Mouse (Mus musculus) stomach, embryonic 16.5 days (tissue): ENCODE data around the gene Zfp51. TPM values are rescaled to one million over a fixed set of nuclear protein-coding genes. Genes with fewer than 3 reads are reported as not detected.
"Not testable (repeated sequence)": the region's sequence is repeated elsewhere in the genome, so short reads cannot be mapped to it uniquely, and the experiment has no call there.

Experiments used
- ATAC-seq: fragments of 200-750 bp; cut with Nextera tagmentation; 2 replicates; pipeline ENCODE4 v1.8.0; 2017; ENCODE audit warnings: moderate number of reproducible peaks, moderate TSS enrichment; ENCODE audit not compliant: insufficient read depth, low FRiP score
- H3K27ac ChIP-seq: fragments of 300-500 bp; sonication (generic); 2 replicates; pipeline ENCODE4 v1.5.1; 2014; ENCODE audit warnings: low read length
- H3K27me3 ChIP-seq: fragments of 300-500 bp; sonication (generic); 2 replicates; pipeline ENCODE4 v1.6.1; 2014; ENCODE audit warnings: low read length, control low read depth, mixed read lengths; ENCODE audit not compliant: control insufficient read depth, insufficient read depth
- H3K36me3 ChIP-seq: fragments of 300-500 bp; sonication (generic); 2 replicates; pipeline ENCODE4 v1.6.1; 2014; ENCODE audit warnings: low read length; ENCODE audit not compliant: control insufficient read depth, insufficient read depth
- H3K4me1 ChIP-seq: fragments of 300-500 bp; sonication (generic); 2 replicates; pipeline ENCODE4 v1.6.1; 2014; ENCODE audit warnings: low read length, control low read depth, mixed read lengths; ENCODE audit not compliant: control insufficient read depth, insufficient read depth
- H3K4me2 ChIP-seq: fragments of 300-500 bp; sonication (generic); 2 replicates; pipeline ENCODE4 v1.6.1; 2014; ENCODE audit warnings: low read depth, low read length, mixed read lengths
- H3K4me3 ChIP-seq: fragments of 300-500 bp; sonication (generic); replicated peaks from 2 replicates; pipeline ENCODE4 v1.5.1; 2014; ENCODE audit warnings: mild to moderate bottlenecking, low read length
- H3K9ac ChIP-seq: fragments of 300-500 bp; sonication (generic); 2 replicates; pipeline ENCODE4 v1.6.1; 2014; ENCODE audit warnings: low read length
- H3K9me3 ChIP-seq: fragments of 300-500 bp; sonication (generic); replicated peaks from 2 replicates; pipeline ENCODE4 v1.6.1; 2016; ENCODE audit warnings: low read length, control low read depth; ENCODE audit not compliant: control insufficient read depth
- WGBS: fragments of 180-500 bp; shearing (Covaris S2); extraction: QIAGEN DNeasy Blood & Tissue Kit; methylation state at CpG from one replicate; pipeline ENCODE4 v1.1.7; 2014; 5-methylcytosine and 5-hydroxymethylcytosine counted together
- polyA plus RNA-seq: library from polyadenylated mRNA; unstranded; fragments of >200 nt; fragmentation: Nextera tagmentation; extraction: Ambion mirVana; gene quantifications from 2 replicates; pipeline ENCODE4 v1.2.1, GENCODE M21; 2015

Gene Zfp51
- polyA plus RNA-seq, 1 experiment from 2014 or later = 14.5 TPM

DNA sequence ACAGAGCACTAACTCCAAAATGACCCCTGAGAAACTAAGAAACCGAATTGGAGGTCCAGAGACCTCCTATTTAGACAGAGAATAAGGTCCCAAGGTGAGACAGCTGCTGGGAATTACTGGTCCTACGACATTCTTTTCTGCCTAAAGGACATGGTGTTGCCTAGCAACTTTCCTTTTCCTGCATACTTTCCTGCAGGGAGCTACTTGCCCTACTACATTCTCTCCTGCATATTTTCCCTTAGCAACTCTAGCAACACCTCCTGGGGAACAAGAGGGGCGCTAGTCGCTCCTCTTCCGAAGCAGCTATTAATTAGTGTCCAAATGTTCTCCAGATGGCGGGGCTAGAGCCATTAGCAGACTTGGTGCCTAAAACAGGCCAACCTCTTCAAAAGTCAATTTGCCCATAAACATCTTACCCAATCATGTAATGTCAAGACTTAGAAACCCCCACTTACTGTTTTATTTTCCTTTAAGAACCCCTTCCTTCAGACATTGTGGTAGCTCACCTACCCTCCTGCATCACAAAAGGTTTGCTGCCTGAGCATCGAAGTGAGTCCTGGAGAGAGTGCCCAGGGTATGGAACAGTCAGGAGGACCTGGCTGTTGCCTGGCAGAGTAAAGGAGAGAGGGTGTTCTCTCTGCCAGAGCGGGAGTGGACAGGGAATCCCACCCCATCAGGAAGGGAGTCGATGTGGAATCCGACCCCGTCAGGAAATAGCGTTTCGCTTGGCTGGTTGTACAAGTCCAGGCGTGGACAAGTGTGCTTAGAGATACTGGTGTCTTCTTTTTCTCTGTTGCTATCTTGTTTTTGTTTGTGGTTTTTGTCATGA lies 23.4 kb downstream of the Zfp51 start:
- H3K27ac ChIP-seq = peak overlapping the region; percentile 56; the same call in 1 of the 2 replicates
- H3K9ac ChIP-seq = no peak overlapping the region
- H3K4me3 ChIP-seq = no peak overlapping the region
- no peaks in the 10 kb centered on the region for H3K9me3 ChIP-seq
- H3K36me3 ChIP-seq = no peaks in the 10 kb centered on the region
- H3K4me1 ChIP-seq = peaks cover 7% of the 10 kb centered on the region; the same call in 1 of the 2 replicates
- peak; percentile 80; the same call in 1 of the 2 replicates for ATAC-seq
- 29% methylated on average over 14 of the region's 14 CpGs for WGBS
- H3K4me2 ChIP-seq = peak overlapping the region; percentile 27; the same call in 1 of the 2 replicates
- H3K27me3 ChIP-seq = no peaks in the 10 kb centered on the region

DNA sequence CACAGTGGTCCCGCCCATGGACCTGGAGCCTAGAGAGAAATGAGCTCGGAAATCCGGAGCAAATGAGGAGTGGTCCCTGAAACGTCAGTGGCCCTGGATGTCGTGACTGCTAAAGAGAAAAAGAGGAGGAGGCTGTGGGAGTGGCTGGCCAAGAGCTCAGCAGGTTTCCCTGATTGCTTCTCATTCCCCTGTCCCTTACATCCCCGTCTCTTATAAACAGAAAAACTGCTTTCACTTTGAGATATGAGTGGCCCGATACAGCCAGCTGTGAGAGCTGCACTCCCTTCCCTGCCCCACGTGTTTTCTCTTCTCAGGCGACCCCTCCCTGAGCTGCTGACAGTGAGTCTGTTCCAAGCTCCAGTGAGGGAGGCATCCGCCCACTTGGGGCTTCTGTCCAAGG lies 24.6 kb downstream of the Zfp51 start:
- H3K9ac ChIP-seq, H3K27ac ChIP-seq, ATAC-seq, H3K4me1 ChIP-seq, H3K27me3 ChIP-seq, H3K36me3 ChIP-seq, H3K9me3 ChIP-seq: not testable (repeated sequence)
- Histone ChIP-seq H3K4me2 (peak overlapping the region; percentile 40), H3K4me3 (peak overlapping the region; percentile 21; the same call in 1 of the 2 replicates)
- WGBS = 2% methylated on average over 9 of the region's 10 CpGs

DNA sequence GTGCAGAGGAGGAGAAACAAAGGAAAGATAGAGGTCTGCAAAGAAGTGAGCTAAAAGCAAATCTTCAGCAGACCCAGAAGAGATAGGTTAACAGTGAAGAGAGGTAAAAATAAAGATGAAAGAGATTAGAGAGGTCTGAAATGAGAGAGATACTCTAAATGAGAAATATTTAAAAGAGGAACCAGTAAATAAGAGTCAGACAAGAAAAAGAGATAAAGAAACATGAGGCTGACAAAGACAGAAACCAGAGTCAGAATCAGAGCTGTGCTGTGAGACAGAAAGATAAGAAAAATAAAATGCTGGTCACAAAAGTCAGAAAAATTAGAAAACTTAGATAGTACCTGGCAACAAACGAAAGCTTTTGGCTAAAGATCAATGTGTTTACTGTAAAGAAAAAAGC lies 25.1 kb downstream of the Zfp51 start:
- not testable (repeated sequence) for H3K27ac ChIP-seq, H3K4me3 ChIP-seq, H3K4me1 ChIP-seq, H3K36me3 ChIP-seq, H3K27me3 ChIP-seq, H3K9me3 ChIP-seq, ATAC-seq, H3K9ac ChIP-seq, H3K4me2 ChIP-seq
- 75% methylated on average over 1 of the region's 1 CpGs for WGBS

DNA sequence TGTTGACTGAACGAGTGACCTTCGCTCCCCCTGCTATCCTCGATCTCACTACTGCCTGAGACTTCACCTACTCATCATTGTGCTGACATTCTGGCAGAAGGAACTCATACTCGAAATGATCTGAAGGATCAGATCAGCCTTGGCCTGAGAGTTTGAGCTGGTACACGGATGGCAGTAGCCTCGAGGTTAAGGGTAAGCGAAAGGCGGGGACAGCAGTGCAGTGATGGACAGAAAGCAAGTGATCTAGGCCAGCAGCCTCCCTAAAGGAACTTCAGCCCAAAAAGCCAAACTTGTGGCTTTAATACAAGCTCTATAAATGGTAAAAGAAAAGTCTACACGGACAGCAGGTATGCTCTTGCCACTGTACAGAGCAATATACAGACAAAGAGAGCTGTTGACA lies 26.2 kb downstream of the Zfp51 start:
- not testable (repeated sequence) for H3K27me3 ChIP-seq, H3K9ac ChIP-seq, H3K4me3 ChIP-seq, ATAC-seq, H3K9me3 ChIP-seq, H3K4me1 ChIP-seq, H3K4me2 ChIP-seq, H3K27ac ChIP-seq, H3K36me3 ChIP-seq
- WGBS = 66% methylated on average over 4 of the region's 9 CpGs

DNA sequence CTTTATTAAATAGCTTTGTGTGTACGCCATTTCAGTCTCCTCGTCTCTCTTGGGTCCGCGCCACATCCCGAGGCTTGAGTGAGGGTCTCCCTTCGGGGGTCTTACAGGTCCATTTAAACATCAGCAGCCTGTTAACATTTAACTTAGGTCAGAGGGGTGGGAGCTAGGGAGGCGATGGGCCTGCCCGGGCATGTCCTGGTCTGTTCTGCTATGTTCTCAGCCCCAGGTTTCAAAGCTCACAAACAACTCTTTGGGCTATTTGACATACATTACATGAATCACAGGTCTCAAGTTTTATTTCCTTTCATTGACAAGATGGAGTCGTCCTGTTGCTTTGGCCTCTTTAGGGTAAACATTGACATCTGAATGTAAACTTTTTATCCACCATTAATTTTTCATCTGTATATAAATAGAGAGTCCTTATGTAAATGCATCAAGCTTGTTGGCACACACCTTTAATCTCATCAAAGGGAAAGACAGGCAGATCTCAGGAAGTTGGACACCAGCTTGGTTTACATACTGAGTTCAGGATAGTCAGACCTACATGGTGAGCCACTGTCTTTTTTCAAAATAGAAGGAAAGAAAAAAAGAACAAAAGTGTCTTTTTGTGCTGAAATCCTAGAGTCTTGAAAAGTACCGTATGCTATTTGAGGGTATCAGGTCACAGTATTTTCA lies 28.1 kb downstream of the Zfp51 start:
- H3K4me2 ChIP-seq = not testable (repeated sequence)
- 56% methylated on average over 10 of the region's 10 CpGs for WGBS

DNA sequence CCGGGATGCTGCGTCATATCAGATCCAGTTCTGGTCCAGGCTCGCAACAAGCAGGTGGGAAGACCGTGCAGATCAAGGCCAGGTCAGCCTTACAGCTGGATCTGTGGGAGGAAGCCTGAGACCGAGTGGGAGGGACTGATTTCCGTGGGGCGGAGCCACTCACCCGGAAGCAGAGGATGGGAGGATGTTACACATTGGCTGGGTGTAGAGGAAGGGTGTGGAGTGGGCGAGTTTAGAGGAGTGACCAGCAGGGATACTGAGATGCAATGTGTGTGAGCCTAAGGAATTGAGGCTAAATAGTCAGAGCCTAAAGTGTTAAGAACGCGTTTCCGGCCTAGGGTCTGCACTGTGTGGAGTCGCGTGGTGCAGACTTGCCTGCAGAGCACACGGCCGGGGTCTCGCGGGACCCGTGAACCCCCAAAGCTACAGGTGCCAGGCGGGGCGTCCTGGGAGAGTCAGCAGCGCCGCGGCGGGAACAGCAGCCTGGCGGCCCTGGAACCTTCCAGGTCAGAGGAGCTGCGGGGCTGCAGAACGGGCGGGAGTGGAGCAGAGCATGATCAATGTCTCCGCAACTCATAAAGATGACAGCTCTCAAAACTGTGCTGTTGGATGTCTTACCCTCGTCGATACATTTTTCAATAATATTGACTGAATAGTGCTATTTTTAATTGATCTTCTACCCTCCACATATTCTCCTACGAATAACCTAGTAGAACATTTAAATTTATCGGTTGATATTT lies 38.8 kb downstream of the Zfp51 start, which contains the start of gene Zfp53:
Gene Zfp53 (plus strand): TSS at position 239 of the 740 bp plus-strand sequence.
- no peaks in the 10 kb centered on the region for H3K9me3 ChIP-seq
- peak within 1 kb of the TSS; percentile 62 for H3K4me2 ChIP-seq
- H3K27ac ChIP-seq = peak within 1 kb of the TSS; percentile 91
- no peaks in the 10 kb centered on the region for H3K27me3 ChIP-seq
- ATAC-seq = peak; percentile 100
- H3K4me3 ChIP-seq = peak within 1 kb of the TSS; percentile 93
- peaks cover 10% of the 10 kb centered on the region; the same call in 1 of the 2 replicates for H3K4me1 ChIP-seq
- peak within 1 kb of the TSS; percentile 89 for H3K9ac ChIP-seq
- no peaks in the 10 kb centered on the region; the same call in 1 of the 2 replicates for H3K36me3 ChIP-seq
- WGBS = under 1% methylated on average over 34 of the region's 34 CpGs

More for the DNA sequence above, 28.1 kb downstream of the Zfp51 start:
- not testable (repeated sequence) for H3K9me3 ChIP-seq, H3K36me3 ChIP-seq, H3K27me3 ChIP-seq, H3K9ac ChIP-seq, H3K4me1 ChIP-seq, H3K4me3 ChIP-seq, ATAC-seq
- 0 out of 2 replicates have a peak overlapping the region, but pooled peaks have one; percentile 8 for H3K27ac ChIP-seq

DNA sequence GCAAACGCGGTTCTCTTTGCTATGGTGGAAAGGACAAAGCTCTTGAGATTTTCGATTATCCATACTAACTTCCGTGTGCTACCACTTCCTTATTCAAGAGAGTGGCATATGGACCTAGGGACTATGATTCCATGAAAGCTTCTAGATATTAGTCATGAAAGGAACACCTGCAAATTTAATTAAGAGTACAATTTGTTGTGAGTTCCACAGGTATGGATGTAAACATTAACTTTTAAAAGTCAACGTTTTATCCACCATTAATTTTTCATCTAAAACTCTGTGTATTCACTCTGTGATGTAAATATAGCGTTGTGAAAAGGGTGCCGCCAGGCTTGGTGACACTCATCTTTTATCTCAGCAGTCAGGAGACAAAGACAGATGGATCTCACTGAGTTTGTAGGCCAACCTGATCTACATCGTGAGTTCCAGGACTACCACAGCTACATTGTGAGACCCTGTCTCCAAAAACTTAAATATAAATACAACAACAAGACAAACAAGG lies 39.4 kb downstream of the Zfp51 start:
- Histone ChIP-seq H3K4me2 (peak overlapping the region; percentile 62), H3K36me3 (no peaks in the 10 kb centered on the region; the same call in 1 of the 2 replicates), H3K4me3 (peak overlapping the region; percentile 93), H3K27me3 (no peaks in the 10 kb centered on the region), H3K4me1 (peaks cover 10% of the 10 kb centered on the region; the same call in 1 of the 2 replicates), H3K9ac (peak overlapping the region; percentile 89), H3K27ac (peak overlapping the region; percentile 91; the same call in 1 of the 2 replicates), H3K9me3 (no peaks in the 10 kb centered on the region)
- no peak for ATAC-seq
- 2% methylated on average over 8 of the region's 8 CpGs for WGBS

DNA sequence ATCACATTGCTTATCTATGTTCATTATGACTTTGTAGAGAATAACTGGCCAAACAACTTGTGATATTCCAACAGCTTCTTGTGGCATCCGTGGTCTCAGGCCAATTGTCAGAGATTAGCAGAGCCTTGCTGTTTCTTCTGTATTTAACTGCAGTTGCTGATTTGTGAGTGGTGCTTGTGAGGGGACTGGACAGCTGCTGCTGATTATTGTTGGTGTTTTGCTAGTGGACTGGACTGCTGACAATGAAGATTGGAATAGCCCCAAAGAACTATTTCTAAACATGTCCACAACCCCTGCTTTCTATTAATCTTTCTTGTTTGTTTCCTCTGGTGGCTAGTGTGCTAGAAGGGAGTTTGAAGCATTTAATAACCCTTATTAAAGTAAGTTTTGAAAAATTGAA lies 51.2 kb downstream of the Zfp51 start:
- no peak overlapping the region for H3K9ac ChIP-seq
- 77% methylated on average over 1 of the region's 1 CpGs for WGBS

More for the DNA sequence above, 51.2 kb downstream of the Zfp51 start:
- Histone ChIP-seq H3K4me3 (no peak overlapping the region), H3K9me3 (no peaks in the 10 kb centered on the region), H3K4me1 (no peaks in the 10 kb centered on the region), H3K27ac (no peak overlapping the region), H3K36me3 (no peaks in the 10 kb centered on the region), H3K4me2 (no peak overlapping the region), H3K27me3 (no peaks in the 10 kb centered on the region)
- no peak for ATAC-seq
